Mouse (Mus musculus): ENCODE results near the gene Bnip2. TPM values are rescaled to one million over a fixed set of nuclear protein-coding genes. Genes with fewer than 3 reads are reported as not detected.
"Not testable (repeated sequence)": the region's sequence is repeated elsewhere in the genome, so short reads cannot be mapped to it uniquely, and the experiment has no call there.

The Bnip2 gene
- total RNA-seq, 2 experiments from 2014 or later = 97.7 to 108 TPM

GRCm38 (mm10) chr9:70007506-70008248 is 18.4 kb downstream of the Bnip2 start:
- intact Hi-C loops (cut with DNase I) = no loop called here
- DNase-seq (ENCODE audit: low spot score) = no peak

DNA sequence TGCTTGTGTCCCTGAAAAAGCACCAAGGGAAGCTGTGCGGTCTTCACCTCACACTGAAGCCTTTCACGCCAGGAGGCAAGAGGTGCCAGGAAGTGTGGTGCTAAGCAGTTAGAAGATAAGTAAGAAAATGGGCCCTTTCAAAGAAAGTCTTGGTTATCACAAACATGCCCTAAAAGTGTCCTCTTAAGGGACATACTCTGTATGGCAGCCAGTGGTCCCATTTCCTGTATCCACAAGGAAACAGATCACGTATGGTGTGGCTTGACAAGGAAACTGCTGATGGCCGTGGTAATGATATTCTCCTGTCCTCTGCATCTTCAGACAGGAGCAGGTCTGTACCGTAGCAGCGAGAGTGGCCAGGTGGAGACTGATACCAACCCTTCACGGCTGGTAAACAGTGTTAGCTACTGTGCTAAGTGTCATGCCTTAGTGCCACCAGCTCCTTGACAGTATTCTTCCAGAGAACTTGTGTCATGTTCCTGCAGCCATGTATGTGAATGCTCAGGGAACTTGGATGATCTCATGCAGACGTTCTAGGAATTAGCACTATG is 20.6 kb downstream of the Bnip2 start:
- intact Hi-C loops (cut with DNase I) = loop anchor here (2.0 kb wide), 1 partner anchor 15 kb away; no protein-coding TSS in a partner anchor

GRCm38 (mm10) chr9:70010781-70011473 is 21.7 kb downstream of the Bnip2 start:
- DNase-seq (ENCODE audit: low spot score) = no peak
- intact Hi-C loops (cut with DNase I) = loop anchor here (2.0 kb wide), 1 partner anchor 16 kb away; no protein-coding TSS in a partner anchor

More for the DNA sequence above, 20.6 kb downstream of the Bnip2 start:
- DNase-seq (ENCODE audit: low spot score) = no peak

GRCm38 (mm10) chr9:70011537-70012407 is 22.5 kb downstream of the Bnip2 start:
- intact Hi-C loops (cut with DNase I) = loop anchor here (2.0 kb wide), 1 partner anchor 17 kb away; no protein-coding TSS in a partner anchor
- DNase-seq (ENCODE audit: low spot score) = no peak

- intact Hi-C loops (cut with DNase I) = no loop called here
- DNase-seq (ENCODE audit: low spot score) = peak; percentile 80
These were observed 23.2 kb downstream of the Bnip2 start, which contains the start of gene Gtf2a2 for GRCm38 (mm10) chr9:70012408-70012901. Gene Gtf2a2 (plus strand): TSS chr9:70012550.

GRCm38 (mm10) chr9:70015632-70016031 is 26.4 kb downstream of the Bnip2 start:
- DNase-seq (ENCODE audit: low spot score) = no peak
- intact Hi-C loops (cut with DNase I) = loop anchor here (5.0 kb wide), 1 partner anchor 377 kb away; no protein-coding TSS in a partner anchor

DNA sequence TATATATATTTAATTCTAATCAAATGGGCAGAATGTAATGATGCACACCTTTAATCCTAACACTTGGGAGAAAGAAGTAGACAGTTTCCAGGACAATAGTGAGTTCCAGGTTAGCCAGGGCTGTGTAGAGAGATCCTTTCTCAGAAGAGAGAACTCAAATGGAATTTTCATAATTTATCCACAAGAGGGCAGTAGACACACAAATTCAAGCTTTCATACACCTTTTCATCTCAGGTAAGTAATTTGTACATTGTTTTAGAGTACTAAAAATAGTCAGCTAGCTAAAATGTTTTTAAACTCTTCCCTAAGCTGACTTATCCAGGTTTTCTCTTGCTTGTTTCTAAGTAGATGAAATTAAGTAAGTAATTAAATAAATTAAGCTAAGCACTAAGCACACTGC is 29.6 kb downstream of the Bnip2 start:
- intact Hi-C loops (cut with DNase I) = loop anchor here (2.0 to 5.0 kb wide), 2 partner anchors 62 to 373 kb away; no protein-coding TSS in a partner anchor
- DNase-seq (ENCODE audit: low spot score) = no peak

DNA sequence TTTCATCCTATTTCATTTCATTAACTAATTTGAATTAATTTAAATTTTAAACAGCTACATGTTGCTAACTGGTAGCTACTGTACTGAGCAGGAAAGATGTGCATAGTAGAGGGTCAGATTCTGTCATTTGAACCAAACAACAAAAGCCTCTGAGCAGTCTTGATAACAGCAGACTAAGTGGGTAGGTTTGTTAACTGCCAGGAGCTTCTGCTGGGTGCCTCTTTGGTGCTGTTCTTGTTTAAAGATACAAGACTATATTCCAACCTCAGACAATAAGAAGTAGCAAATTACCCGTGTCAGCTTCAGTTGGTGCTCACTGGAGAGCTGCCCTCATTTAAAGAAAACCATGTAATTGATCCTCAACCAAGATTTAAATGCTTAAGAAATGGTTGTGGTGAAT is 32.3 kb downstream of the Bnip2 start:
- DNase-seq (ENCODE audit: low spot score) = no peak
- intact Hi-C loops (cut with DNase I) = no loop called here

GRCm38 (mm10) chr9:70022083-70022482 is 32.8 kb downstream of the Bnip2 start:
- intact Hi-C loops (cut with DNase I) = no loop called here
- peak; percentile 34 for DNase-seq (ENCODE audit: low spot score)

DNA sequence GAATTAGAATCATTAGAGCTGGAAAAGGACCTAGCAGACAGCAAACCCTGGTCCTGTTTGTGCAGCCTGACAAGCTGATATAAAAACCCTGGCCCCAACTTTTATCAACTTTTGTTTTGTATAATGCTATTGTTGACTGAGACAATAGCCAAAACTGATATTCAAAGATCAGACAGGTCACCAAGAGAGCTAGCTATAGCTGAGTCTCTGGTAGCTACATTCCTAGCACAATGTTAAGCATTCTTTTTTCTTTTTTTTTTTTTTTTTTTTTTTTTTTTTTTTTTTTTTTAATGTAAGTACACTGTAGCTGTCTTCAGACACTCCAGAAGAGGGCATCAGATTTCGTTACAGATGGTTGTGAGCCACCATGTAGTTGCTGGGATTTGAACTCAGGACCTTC is 34.3 kb downstream of the Bnip2 start:
- DNase-seq (ENCODE audit: low spot score); intact Hi-C loops (cut with DNase I): not testable (repeated sequence)

GRCm38 (mm10) chr9:70024648-70025047 is 35.4 kb downstream of the Bnip2 start:
- intact Hi-C loops (cut with DNase I) = no loop called here
- no peak for DNase-seq (ENCODE audit: low spot score)

DNA sequence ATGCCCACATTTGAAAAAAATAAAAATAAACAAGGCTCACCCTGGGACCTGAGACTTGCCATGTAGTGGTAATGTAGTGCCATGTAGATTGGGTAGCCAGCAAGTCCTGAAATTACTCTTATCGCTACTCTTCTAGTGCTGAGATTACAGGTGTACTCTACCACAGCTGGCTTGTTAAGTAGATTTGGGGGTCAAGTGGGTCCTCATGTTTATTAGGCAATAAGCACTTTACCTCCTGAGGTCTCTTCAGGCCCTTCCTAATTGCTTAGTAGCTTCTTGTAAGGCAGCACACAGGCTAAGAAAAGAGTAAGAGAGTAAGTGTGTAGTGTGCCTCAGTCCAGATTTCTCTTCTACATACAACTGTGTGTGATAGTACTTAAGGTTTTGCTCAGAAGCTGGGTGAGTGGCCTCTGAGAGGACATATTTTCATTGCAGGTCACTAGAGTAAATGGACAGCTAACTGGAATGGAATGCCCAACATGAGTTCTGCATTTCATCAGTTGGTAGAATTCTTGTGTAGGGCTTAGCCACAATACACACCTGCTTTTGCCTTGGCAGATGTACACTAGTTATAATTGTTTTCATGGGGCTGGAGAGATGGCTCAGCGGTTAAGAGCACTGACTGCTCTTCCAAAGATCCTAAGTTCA is 36.2 kb downstream of the Bnip2 start:
- intact Hi-C loops (cut with DNase I) = no loop called here
- no peak for DNase-seq (ENCODE audit: low spot score)

DNA sequence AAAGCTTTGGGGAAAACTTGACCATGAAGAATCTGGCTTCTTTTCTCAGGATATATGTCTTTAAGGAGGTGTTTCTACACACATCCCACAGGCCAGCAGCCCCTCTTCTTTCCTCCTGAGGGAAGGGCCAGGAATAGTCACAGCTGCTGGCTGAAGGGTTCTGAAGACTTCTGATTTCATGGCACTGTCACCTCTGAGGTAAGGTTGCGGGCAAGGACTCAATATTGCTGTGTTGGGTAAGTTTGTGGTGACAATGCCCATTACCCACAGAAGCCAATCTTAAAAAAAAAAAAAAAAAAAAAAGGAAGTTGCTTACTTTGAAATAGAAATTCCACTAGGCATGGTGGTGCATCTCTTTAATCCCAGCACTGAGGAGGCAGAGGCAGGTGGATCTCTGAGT is 42.9 kb downstream of the Bnip2 start:
- intact Hi-C loops (cut with DNase I) = no loop called here
- no peak for DNase-seq (ENCODE audit: low spot score)

GRCm38 (mm10) chr9:70033056-70033455 is 43.8 kb downstream of the Bnip2 start:
- intact Hi-C loops (cut with DNase I) = no loop called here
- DNase-seq (ENCODE audit: low spot score) = no peak

- no peak for DNase-seq (ENCODE audit: low spot score)
- intact Hi-C loops (cut with DNase I) = no loop called here
These were observed 45.4 kb downstream of the Bnip2 start for GRCm38 (mm10) chr9:70034702-70035101.

DNA sequence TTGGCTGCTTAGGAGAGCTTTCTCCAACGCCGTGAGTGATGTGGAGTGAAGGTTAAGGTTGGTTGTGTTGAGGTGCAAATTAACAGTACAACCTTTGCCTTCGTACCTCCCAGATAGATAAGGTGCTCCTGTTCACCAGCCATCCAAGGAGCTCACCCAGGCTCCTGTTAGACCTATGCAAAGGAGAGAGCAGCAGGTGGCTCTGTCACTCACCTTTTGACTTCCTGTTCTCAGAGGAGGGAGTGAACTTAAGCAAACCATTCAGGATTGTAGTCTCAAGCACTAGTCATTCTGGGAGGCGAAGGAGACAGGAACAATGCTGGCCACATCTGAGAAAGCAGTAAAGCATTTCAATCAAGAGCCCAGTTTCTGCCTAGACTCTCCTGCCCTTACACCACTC is 47.4 kb downstream of the Bnip2 start:
- intact Hi-C loops (cut with DNase I) = no loop called here
- no peak for DNase-seq (ENCODE audit: low spot score)

DNA sequence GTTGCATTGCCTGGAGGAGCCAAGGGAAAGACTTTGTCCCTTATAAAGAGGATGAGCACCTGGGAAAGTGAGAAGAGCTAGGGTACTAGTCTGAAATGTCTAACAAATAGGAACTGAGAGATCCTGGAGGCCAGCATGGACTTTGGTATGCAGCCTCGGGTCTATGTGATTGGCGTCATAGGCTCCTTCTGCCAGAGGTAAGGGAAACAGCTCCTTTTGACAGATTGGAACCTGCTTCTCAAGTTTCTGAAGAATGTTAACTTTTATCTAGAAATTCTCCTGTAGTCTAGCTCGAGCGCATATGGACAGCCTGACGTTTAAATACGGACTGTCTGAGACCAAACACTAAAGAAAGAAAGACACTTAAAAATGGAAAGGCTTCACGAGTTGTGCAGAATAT is 48.7 kb downstream of the Bnip2 start, which contains the start of gene Gcnt3:
Gene Gcnt3, minus strand, starts transcription at position 101 of the 400 bp plus-strand sequence.
- intact Hi-C loops (cut with DNase I) = no loop called here
- DNase-seq (ENCODE audit: low spot score) = no peak

DNA sequence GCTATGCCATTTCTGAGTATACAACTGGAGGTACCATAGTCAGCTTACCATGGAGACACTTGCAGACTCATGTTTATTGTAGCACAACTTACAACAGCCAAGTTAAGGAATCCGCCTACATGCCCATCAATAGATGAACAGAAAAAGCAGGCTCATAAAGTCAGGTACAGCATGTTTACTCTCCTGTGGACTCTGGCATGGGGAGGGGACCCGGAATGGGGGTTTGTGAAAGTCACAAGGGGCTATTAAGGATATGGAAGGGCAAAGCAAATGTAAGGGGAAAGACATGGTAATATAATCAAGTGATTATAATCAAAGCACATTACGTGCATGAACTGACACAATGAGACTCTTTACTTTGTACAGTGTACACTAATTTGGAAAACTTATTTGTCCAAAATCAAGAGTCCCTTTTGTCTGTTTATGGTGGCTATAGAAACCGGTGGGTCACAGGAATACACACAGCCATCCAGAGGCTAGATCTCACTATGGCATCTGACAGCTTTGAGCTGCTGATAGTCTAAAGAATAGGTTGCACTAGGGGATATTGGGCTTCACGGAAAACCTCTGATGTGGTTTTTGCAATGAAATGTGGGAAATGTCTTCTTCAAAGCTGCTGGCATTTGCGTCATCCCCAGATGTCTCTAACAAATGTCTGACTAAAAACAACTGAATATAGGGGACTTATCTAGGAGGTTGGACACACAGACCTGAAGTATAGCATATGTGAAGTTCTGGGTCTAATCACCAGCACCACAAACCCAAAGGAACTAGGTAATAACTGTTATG is 50.5 kb downstream of the Bnip2 start:
- DNase-seq (ENCODE audit: low spot score) = no peak
- intact Hi-C loops (cut with DNase I) = no loop called here

Measured in heart, postnatal 25 days (tissue).